In the genomic region with DNA sequence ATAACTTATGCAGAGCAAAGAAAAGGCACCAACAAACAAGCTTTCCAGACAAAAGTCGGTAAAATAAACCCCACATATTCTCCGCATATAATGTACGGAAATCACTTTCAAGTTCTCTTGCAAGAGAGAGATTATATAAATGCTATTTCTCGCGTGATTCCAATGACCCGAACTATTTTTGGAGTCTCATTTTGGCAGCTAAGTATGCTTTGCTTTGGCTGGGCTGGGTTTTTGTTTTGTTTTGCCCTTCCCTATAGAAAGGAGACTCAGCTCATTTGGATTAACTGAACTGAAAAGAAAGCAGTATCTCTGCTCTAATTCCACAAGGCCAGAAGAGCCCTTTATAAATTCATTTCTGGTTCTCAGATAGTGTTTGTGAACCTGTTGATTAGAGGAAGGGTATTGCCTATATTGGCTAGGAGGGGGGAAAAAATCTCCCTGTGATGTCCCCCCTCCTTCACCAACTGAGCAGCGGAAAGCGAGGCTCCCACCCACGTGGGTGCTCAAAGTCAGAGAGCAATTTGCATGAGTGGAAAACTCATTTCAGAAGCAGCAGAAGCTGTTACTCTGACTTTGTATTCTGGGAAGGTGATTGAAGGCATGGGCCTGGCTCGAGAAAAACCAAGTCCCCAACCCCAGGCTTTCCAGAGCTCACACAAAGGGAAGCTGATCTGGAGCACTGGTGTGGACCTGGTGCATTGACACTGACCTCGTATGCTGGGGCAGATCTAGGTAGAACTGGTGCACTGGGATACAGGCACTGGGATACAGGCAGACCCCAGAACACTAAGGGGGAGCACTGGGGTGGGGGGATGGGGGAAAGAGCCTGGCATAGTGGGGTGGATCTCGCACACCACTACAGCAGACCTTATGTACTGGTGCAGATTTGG, we compare ENCODE assay signal across 1 mouse cellular context.
A peak's percentile ranks its signal among the peaks of the same experiment; 100 is the strongest.
TF ChIP-seq lines count a peak whose summit lies in the region.

No protein-coding gene starts in this region.

TF ChIP-seq in CH12.LX, 34 proteins besides CTCF, POLR2A, EP300 and RAD21 (continued from another document):
- no peak for TF ChIP-seq RCOR1 (conservative IDR thresholded peaks at IDR 0.05; ENCODE audit: low read depth, low read length)
- no peak for TF ChIP-seq ZMIZ1 (IDR thresholded peaks at IDR 0.05; ENCODE audit: low read depth, low read length)
- no peak for TF ChIP-seq NELFE (IDR thresholded peaks at IDR 0.05; ENCODE audit: low read depth, low read length)
- TF ChIP-seq MEF2A (IDR thresholded peaks at IDR 0.05; ENCODE audit: borderline replicate concordance, low read depth, low read length), result no peak
- no peak for TF ChIP-seq ZNF384 (IDR thresholded peaks at IDR 0.05; ENCODE audit: low read depth, low read length)
- TF ChIP-seq MAX (IDR thresholded peaks at IDR 0.05; ENCODE audit: low read length), result peak; percentile 84
- 0 out of 2 replicates have a peak, but pooled peaks have one; percentile 29 for TF ChIP-seq USF2 (conservative IDR thresholded peaks at IDR 0.05; ENCODE audit: low read depth, low read length)
- no peak for TF ChIP-seq ELF1 (IDR thresholded peaks at IDR 0.05; ENCODE audit: low read depth, low read length)
- peak; percentile 9; the same call in 1 of the 2 replicates for TF ChIP-seq SMC3 (IDR thresholded peaks at IDR 0.05; ENCODE audit: low read depth, low read length)
- TF ChIP-seq POLR2AphosphoS2 (IDR thresholded peaks at IDR 0.05; ENCODE audit: low read depth, low read length), result no peak
- TF ChIP-seq E2F4 (IDR thresholded peaks at IDR 0.05; ENCODE audit: insufficient replicate concordance, low read depth, low read length), result no peak
- no peak for TF ChIP-seq BHLHE40 (IDR thresholded peaks at IDR 0.05; ENCODE audit: low read depth, low read length)
- no peak for TF ChIP-seq GABPA (IDR thresholded peaks at IDR 0.05; ENCODE audit: insufficient replicate concordance, low read depth, low read length)
TF ChIP-seq in CH12.LX: peak in this region for 10.
